Mouse (Mus musculus) lung, postnatal 25 days (tissue): ENCODE data around the gene Gp6.
"Not testable (repeated sequence)": the region's sequence is repeated elsewhere in the genome, so short reads cannot be mapped to it uniquely, and the experiment has no call there.

Source experiments
- DNase-seq: peaks from one replicate; pipeline ENCODE4 v3.0.0; 2022; ENCODE audit warnings: low spot score

Gp6 gene

DNA sequence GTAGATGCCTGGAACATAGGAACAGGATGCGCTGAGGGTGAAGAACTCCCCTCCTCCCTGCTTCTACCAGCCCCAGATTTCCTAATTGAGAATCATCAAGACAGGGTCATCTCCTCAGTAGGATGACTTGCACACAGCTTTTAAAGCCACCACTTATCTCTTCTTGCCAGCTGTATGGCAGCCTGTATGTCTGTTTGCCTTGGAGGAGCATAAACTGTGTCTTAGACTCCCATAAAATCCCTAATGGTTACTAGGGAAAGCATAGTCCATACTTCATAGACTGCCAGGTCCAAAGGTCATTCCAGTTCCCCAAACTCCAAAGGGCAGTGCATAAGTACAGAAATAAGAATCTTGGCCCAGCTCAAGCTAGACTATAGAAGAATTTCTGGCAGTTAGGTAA lies at the start of gene Gp6:
Gene Gp6, minus strand, starts transcription at position 15 of the 400 bp plus-strand sequence.
- no peak for DNase-seq

DNA sequence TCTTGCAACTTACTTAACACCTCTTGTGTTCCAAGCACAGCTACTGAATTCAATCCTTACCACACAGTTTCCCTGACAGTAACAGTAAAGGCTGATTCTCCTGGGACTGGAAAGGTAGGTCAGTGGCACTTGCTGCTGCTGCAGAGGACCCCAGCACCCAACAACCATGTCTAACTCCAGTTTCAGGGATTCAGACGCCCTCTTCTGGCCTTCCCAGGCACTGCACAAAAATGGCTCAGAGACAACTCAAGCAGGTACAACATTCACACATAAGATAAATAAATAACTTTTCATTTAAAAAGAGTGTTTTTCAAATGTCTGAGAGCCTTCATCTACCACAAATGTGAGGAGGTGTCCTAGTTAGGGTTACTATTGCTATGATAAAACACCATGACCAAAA lies 49.6 kb upstream of the Gp6 start:
- no peak for DNase-seq

DNA sequence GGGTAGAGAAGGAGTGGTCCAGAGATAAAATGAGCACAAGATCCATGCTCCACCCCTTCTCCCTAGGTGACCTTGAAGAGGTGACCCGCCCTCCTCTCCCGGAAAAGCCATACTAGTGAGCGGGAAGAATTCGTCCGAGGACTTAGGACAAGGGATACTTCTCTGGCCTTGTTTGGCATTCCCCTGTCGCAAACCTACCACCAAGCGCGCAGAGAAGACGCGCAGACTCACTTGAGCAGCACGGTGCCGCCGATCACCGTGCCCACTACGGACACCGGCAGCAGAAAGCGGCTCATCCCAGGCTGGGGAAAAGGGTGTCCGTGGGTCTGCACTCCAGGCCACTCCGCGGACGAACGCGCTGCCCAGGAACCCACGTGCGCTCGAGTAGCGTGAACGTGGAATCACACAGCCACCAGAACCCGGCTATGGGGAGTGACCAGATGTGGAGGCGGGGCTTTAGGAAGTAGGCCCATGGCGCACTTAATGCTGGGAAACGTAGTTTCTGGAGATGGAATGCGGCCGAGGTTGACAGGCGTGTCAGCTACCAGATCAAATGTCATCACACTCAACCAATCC lies 47.8 kb upstream of the Gp6 start, which contains the start of gene Rdh13:
Gene Rdh13, minus strand, starts transcription at position 434 of the 576 bp plus-strand sequence.
- peak; percentile 95 for DNase-seq

DNA sequence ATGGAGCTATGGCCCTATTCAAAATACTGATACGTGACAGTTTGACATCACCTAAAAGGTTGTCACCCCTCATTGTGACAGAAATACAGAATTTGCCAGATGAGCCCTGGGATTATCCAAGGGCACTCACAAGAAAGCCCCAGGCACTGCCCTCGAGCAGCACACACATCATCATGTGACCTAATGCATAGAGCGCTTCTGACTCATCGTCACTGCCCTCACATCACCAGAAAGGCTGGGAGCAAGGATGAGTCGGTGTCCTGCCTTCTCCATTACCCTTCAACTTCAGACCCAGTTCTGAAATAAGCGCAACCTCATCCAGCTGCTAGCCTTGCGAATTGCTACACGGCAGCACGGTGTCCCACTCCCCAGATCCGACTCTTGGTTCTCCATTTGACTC lies 43.0 kb upstream of the Gp6 start:
- no peak for DNase-seq

DNA sequence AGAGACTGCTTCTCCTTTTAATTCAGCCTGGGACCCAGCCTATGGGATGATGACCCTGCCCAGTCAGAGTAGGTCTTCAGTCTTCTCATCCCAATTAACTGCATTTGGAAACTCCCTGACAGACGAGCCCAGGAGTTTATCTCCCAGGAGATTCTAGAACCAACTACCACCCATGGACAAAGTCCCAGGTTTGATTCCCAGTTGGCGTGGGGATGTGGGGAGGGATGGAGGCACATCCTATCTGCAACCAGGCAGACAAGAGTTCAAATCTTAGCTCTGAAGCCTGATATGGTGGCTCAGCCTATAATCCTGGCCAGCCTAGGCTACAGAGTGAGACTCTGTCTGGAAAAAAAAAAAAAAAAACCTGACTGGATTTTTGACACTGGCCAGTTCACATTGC lies 40.2 kb upstream of the Gp6 start:
- no peak for DNase-seq

DNA sequence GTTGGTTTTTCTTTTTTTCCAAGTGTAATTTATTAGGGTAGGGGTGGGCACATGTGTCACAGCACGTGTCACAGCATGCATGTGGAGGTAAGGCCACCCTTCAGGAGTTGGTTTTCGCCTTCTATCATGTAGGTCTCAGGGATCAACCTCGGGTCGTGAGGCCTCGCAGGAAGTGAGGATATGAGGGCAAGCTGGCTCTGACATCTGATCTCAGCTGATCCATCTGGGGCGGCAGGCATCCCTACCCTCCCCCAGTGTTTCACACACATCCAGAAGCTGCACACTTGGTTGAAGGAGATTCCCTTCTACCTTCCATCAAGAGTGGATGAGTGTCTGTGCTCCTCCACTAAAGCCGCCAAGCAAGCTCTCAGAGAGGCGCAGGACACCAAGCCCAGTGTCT lies 34.5 kb upstream of the Gp6 start:
- no peak for DNase-seq

DNA sequence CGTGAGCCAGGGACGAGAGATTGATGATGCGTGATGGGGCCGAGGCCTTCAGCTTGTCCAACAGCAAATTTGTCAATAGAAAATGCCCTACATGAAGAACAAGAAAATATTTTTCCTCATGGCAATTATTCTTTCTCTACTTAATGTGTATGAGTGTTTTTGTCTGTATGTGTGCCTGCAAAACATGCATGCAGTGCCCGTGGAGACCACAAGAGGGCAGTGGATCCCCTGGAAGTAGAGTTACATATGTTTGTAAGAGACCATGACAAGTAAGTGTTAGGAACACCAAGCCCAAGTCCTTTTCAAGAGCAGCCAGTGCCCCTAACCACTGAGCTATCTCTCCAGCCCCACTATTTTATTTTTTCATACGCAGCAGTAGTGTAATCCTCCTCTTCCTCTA lies 34.0 kb upstream of the Gp6 start:
- peak; percentile 79 for DNase-seq

DNA sequence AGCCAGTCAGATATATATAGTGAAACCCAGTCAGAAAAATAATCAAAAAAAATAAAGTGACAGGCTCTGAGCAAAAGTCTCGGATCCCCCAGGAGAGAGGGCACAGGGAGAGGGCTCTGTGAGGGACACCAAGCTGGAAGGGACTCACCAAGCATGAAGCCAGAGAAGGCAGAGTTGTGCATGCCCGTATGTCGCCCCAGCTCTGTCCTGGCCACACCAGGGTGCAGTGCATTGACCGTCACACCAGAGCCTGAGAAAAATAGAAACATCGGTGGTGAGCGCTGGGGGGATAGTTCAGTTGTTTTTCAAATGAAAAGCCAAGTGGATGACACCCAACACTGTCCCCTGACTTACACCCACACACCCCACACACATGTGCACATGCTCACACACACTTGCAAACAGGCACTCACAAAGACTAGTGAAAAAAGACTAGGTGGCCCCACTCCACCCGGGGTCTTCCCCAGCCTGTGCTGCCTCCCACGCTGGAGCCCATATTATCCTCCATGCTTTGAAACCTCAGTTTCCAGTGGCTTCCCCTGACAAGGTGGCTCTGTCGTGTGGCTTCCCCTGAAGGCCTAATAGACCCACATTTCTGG lies 32.8 kb upstream of the Gp6 start:
- DNase-seq, result no peak

DNA sequence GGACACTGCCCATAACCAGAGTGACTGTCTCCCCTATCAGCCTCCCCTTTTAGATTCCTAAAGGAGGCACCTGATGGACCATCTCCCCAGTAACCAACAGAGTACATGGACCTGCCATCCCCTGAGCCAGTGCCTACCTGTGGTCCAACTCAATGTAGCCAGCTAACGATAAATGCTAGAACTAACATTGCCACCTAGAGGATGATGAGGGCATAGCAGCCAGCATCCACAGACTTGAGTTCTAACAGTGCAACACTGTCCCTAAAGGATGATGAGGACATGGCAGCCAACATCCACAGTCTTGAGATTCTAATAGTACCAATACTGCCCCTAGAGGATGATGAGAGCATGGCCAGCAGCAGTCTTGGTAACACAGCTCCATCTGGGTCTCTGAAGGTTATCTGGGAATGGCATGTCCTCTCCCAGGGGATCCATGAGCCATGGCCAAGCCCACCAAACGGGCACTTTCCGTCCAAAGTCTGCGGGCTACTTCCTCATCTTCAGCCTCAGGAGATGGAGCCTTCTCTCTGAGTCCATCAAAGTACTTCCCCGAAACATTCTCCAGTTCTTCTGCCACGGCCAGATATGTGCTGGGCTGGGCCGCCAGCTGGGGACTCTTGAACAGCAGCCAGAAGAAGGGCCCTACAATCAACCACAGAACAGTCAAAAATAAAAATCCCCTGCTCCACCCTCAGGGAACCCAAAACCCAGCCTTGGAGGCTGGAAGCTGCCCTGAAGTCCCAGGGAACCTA lies 29.8 kb upstream of the Gp6 start:
- DNase-seq, result peak; percentile 93

DNA sequence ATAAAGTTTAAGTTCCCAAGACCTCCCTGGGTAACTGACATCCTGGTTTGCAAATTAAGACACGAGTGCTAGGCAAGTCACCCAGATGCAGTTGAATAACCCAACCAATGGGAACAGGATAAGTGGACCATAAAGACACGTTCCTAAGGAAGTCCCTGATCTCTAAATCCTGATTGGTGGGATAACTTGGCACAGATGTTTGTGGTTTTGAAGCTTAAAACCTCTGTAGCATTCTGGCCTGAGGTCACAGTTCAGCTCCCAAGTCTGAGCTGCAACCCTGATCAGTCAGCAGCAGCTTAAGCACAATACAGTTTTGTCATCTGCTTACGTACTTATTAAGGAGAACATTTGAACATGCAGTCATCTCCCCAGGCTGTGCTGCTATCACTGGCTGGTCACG lies 22.7 kb upstream of the Gp6 start:
- DNase-seq, result no peak

DNA sequence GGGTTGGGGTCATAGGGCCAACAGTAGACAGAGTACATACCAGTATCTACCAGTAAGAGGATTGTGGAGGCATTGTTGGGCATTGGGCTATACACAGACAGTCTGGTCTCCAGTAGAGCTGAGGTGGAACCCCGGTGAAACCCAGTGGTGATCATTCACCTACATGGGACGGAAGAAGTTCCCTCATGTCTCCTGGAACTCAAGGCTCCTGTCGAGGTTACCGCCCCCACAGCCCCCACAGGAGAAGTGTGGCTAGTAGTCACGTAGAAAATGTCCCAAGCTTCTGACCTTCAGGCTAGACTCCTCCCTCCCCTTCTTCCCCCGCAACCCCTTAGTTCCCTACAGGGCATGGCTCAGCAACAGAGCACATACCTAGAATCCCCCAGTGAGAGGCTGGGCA lies 22.1 kb upstream of the Gp6 start:
- DNase-seq, result no peak

DNA sequence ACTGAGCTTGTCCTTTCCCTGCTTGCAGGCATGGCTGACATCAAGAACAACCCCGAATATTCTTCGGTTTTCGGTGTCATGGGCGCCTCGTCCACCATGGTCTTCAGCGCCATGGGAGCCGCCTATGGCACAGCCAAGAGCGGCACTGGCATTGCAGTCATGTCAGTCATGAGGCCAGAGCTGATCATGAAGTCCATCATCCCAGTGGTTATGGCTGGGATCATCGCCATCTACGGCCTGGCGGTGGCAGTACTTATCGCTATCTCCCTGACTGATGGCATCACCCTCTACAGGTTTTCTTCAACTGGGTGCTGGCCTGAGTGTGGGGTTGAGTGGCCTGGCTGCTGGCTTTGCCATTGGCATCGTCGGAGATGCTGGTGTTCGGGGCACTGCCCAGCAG lies 14.9 kb upstream of the Gp6 start:
- not testable (repeated sequence) for DNase-seq

DNA sequence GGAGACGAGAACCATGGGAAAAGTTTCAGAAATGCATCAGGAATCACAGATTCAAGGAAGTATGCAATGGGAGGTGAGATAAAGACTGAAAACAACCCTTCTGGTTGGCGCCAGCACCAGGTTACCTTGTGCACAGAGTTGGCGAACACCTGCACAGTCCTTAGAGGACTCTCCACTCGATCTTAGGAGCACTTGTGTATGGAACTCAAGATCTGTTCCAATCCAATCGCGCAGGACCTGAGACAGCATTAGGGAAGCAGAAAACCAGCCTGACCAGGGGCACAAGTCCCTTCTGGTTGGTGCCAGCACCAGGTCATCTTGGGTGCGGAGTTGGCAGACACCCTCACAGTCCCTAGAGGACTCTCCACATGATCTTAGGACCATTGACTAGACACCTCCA lies 24.0 kb downstream of the Gp6 start:
- DNase-seq, result peak; percentile 36

DNA sequence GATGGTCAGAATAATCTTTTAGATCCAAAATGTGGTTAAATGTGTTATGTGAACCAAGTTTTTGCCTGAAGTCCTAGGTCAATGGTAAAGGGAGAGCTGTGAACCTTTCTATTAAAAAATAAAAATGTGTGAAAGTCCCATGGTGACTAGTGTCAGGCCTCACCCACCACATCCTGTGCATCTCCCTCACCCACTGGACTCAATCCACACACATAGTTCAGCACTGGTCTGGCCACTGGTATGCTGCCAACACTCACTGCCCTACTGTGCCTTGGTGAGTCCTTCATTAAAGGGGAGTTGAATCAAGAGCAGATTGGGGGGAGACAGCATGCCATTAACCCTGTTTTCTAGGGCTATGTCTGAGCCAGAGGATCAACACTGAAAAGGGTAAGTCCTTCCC lies 60.0 kb downstream of the Gp6 start, which contains the start of gene Ncr1:
Gene Ncr1, plus strand, starts transcription at position 216 of the 400 bp plus-strand sequence.
- DNase-seq, result no peak

DNA sequence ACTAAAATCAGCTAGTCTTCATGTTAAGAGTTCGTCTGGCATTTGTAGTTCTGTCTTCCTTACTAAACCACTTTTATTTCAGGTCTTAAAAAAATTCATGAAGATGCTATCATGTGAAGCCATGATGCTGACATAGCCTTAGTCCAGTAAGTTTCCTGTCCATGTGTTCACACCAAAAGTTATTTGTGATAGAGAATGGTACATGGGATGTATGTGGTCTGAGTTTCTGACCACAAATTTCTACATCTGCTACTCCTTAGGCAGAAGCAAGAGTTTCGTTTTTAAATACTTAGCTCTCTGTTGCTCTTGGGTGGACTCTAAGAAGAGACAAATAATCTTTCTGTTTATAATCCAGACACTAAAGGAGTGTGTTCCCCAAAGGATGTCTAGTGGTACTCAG lies 74.2 kb downstream of the Gp6 start:
- no peak for DNase-seq
